Mouse (Mus musculus): ENCODE measurements around the gene Synpo2l. TPM values are rescaled to one million over a fixed set of nuclear protein-coding genes. Genes with fewer than 3 reads are reported as not detected.

The Synpo2l gene
- total and polyA plus RNA-seq, 2 experiments from 2014 or later, result 0.28 to 0.33 TPM

- WGBS, result 91% methylated on average over 2 of the region's 2 CpGs
- no peaks in the 10 kb centered on the region for H3K27me3 ChIP-seq (ENCODE audit: insufficient read depth, low read length)
- no peak overlapping the region for H3K9ac ChIP-seq (replicated peaks; ENCODE audit: low read length, poor library complexity, severe bottlenecking)
- ATAC-seq (ENCODE audit: low FRiP score), result no peak
- no peaks in the 10 kb centered on the region for H3K9me3 ChIP-seq (ENCODE audit: low read length)
- no peak for DNase-seq (ENCODE audit: low spot score)
- H3K36me3 ChIP-seq (ENCODE audit: insufficient read depth, low read length), result no peaks in the 10 kb centered on the region; the same call in 1 of the 2 replicates
- no peak for TF ChIP-seq CTCF (IDR thresholded peaks at IDR 0.05)
- no peaks in the 10 kb centered on the region for H3K4me1 ChIP-seq (ENCODE audit: insufficient read depth, low read length)
- no peak overlapping the region for H3K27ac ChIP-seq (ENCODE audit: low read depth, low read length)
- H3K4me3 ChIP-seq (ENCODE audit: low read depth, low read length), result no peak overlapping the region
- no peak overlapping the region for H3K4me2 ChIP-seq (ENCODE audit: low read depth, low read length, poor library complexity, severe bottlenecking)
These were observed 32.6 kb downstream of the Synpo2l start for GRCm38 (mm10) chr14:20635546-20635945.

GRCm38 (mm10) chr14:20631253-20631652 is 36.9 kb downstream of the Synpo2l start:
- WGBS, result 75% methylated on average over 4 of the region's 4 CpGs
- Histone ChIP-seq H3K4me1 (ENCODE audit: insufficient read depth, low read length) (no peaks in the 10 kb centered on the region), H3K4me3 (ENCODE audit: low read depth, low read length) (no peak overlapping the region), H3K27ac (ENCODE audit: low read depth, low read length) (no peak overlapping the region), H3K9me3 (ENCODE audit: low read length) (no peaks in the 10 kb centered on the region), H3K36me3 (ENCODE audit: insufficient read depth, low read length) (no peaks in the 10 kb centered on the region; the same call in 1 of the 2 replicates), H3K4me2 (ENCODE audit: low read depth, low read length, poor library complexity, severe bottlenecking) (no peak overlapping the region), H3K27me3 (ENCODE audit: insufficient read depth, low read length) (no peaks in the 10 kb centered on the region), H3K9ac (replicated peaks; ENCODE audit: low read length, poor library complexity, severe bottlenecking) (no peak overlapping the region)
- ATAC-seq (ENCODE audit: low FRiP score) (no peak), DNase-seq (ENCODE audit: low spot score) (no peak)
- TF ChIP-seq CTCF (IDR thresholded peaks at IDR 0.05), result no peak

- Histone ChIP-seq H3K36me3 (ENCODE audit: insufficient read depth, low read length) (no peaks in the 10 kb centered on the region; the same call in 1 of the 2 replicates), H3K4me2 (ENCODE audit: low read depth, low read length, poor library complexity, severe bottlenecking) (no peak overlapping the region), H3K4me1 (ENCODE audit: insufficient read depth, low read length) (no peaks in the 10 kb centered on the region), H3K9me3 (ENCODE audit: low read length) (no peaks in the 10 kb centered on the region), H3K27me3 (ENCODE audit: insufficient read depth, low read length) (no peaks in the 10 kb centered on the region), H3K27ac (ENCODE audit: low read depth, low read length) (no peak overlapping the region), H3K9ac (replicated peaks; ENCODE audit: low read length, poor library complexity, severe bottlenecking) (no peak overlapping the region), H3K4me3 (ENCODE audit: low read depth, low read length) (no peak overlapping the region)
- no peak for TF ChIP-seq CTCF (IDR thresholded peaks at IDR 0.05)
- ATAC-seq (ENCODE audit: low FRiP score), result no peak
- DNase-seq (ENCODE audit: low spot score), result no peak
- 92% methylated on average over 3 of the region's 3 CpGs for WGBS
These were observed 41.2 kb downstream of the Synpo2l start for GRCm38 (mm10) chr14:20626971-20627370.

GRCm38 (mm10) chr14:20626447-20626846 is 41.7 kb downstream of the Synpo2l start:
- H3K36me3 ChIP-seq (ENCODE audit: insufficient read depth, low read length), result no peaks in the 10 kb centered on the region; the same call in 1 of the 2 replicates
- no peak overlapping the region for H3K4me2 ChIP-seq (ENCODE audit: low read depth, low read length, poor library complexity, severe bottlenecking)
- no peaks in the 10 kb centered on the region for H3K9me3 ChIP-seq (ENCODE audit: low read length)
- H3K27me3 ChIP-seq (ENCODE audit: insufficient read depth, low read length), result no peaks in the 10 kb centered on the region
- 82% methylated on average over 2 of the region's 2 CpGs for WGBS
- DNase-seq (ENCODE audit: low spot score) (no peak), ATAC-seq (ENCODE audit: low FRiP score) (no peak)
- TF ChIP-seq CTCF (IDR thresholded peaks at IDR 0.05), result no peak
- H3K27ac ChIP-seq (ENCODE audit: low read depth, low read length), result no peak overlapping the region
- no peak overlapping the region for H3K9ac ChIP-seq (replicated peaks; ENCODE audit: low read length, poor library complexity, severe bottlenecking)
- H3K4me1 ChIP-seq (ENCODE audit: insufficient read depth, low read length), result no peaks in the 10 kb centered on the region
- H3K4me3 ChIP-seq (ENCODE audit: low read depth, low read length), result no peak overlapping the region

- no peak for ATAC-seq (ENCODE audit: low FRiP score)
- Histone ChIP-seq H3K36me3 (ENCODE audit: insufficient read depth, low read length) (no peaks in the 10 kb centered on the region), H3K27me3 (ENCODE audit: insufficient read depth, low read length) (no peaks in the 10 kb centered on the region), H3K9me3 (ENCODE audit: low read length) (no peaks in the 10 kb centered on the region), H3K4me3 (ENCODE audit: low read depth, low read length) (no peak overlapping the region), H3K27ac (ENCODE audit: low read depth, low read length) (no peak overlapping the region), H3K4me2 (ENCODE audit: low read depth, low read length, poor library complexity, severe bottlenecking) (no peak overlapping the region), H3K9ac (replicated peaks; ENCODE audit: low read length, poor library complexity, severe bottlenecking) (no peak overlapping the region), H3K4me1 (ENCODE audit: insufficient read depth, low read length) (no peaks in the 10 kb centered on the region)
- WGBS, result 96% methylated on average over 3 of the region's 3 CpGs
- no peak for DNase-seq (ENCODE audit: low spot score)
- TF ChIP-seq CTCF (IDR thresholded peaks at IDR 0.05), result no peak
These were observed 45.2 kb downstream of the Synpo2l start for GRCm38 (mm10) chr14:20622907-20623306.

- H3K36me3 ChIP-seq (ENCODE audit: insufficient read depth, low read length), result no peaks in the 10 kb centered on the region
- no peak for DNase-seq (ENCODE audit: low spot score)
- H3K27ac ChIP-seq (ENCODE audit: low read depth, low read length), result no peak overlapping the region
- H3K4me3 ChIP-seq (ENCODE audit: low read depth, low read length), result no peak overlapping the region
- no peaks in the 10 kb centered on the region for H3K4me1 ChIP-seq (ENCODE audit: insufficient read depth, low read length)
- H3K9me3 ChIP-seq (ENCODE audit: low read length), result no peaks in the 10 kb centered on the region
- H3K9ac ChIP-seq (replicated peaks; ENCODE audit: low read length, poor library complexity, severe bottlenecking), result no peak overlapping the region
- H3K27me3 ChIP-seq (ENCODE audit: insufficient read depth, low read length), result no peaks in the 10 kb centered on the region
- WGBS, result 82% methylated on average over 2 of the region's 2 CpGs
- no peak for TF ChIP-seq CTCF (IDR thresholded peaks at IDR 0.05)
- H3K4me2 ChIP-seq (ENCODE audit: low read depth, low read length, poor library complexity, severe bottlenecking), result no peak overlapping the region
- no peak for ATAC-seq (ENCODE audit: low FRiP score)
These were observed 45.7 kb downstream of the Synpo2l start for GRCm38 (mm10) chr14:20622412-20622811.

All from midbrain, postnatal 0 days (tissue).